Mouse (Mus musculus): ENCODE data around the gene Fyb. TPM values are rescaled to one million over a fixed set of nuclear protein-coding genes. Genes with fewer than 3 reads are reported as not detected.
A peak's percentile ranks its signal among the peaks of the same experiment; 100 is the strongest.

Gene Fyb
- total RNA-seq (2014; fragmentation: Nextera tagmentation): 32.0 and 40.6 TPM in 2 replicates
- total RNA-seq (2017): 10.8 and 22.6 TPM in 2 replicates

- ATAC-seq (replicated peaks; ENCODE audit: poor library complexity, severe bottlenecking): peak; percentile 85
Measured at GRCm38 (mm10) chr15:6522653-6523167, at the start of gene Fyb. Gene Fyb, plus strand, starts transcription at chr15:6522853.

DNA sequence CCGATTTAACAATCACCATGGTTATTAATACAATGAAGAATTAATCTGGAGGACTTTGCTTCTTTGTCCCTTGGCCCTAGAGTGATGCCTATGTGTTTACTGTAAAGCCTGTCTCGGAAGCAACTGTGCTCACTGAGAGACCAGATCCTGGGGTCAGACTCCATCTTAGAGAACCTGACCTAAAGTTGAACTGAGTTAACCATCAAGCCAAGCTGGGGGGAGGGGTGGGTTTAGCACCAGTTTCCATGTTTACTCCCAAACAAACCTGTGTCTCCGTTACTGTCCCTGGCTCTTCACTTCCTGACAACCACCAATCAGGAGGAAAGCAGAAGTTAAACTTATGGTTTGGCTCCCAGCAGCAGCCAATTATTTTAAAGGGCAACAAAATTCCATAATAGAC is 39.1 kb upstream of the Fyb start:
- no peak for ATAC-seq (replicated peaks; ENCODE audit: poor library complexity, severe bottlenecking)

GRCm38 (mm10) chr15:6492386-6492785 is 30.3 kb upstream of the Fyb start:
- ATAC-seq (replicated peaks; ENCODE audit: poor library complexity, severe bottlenecking): no peak

DNA sequence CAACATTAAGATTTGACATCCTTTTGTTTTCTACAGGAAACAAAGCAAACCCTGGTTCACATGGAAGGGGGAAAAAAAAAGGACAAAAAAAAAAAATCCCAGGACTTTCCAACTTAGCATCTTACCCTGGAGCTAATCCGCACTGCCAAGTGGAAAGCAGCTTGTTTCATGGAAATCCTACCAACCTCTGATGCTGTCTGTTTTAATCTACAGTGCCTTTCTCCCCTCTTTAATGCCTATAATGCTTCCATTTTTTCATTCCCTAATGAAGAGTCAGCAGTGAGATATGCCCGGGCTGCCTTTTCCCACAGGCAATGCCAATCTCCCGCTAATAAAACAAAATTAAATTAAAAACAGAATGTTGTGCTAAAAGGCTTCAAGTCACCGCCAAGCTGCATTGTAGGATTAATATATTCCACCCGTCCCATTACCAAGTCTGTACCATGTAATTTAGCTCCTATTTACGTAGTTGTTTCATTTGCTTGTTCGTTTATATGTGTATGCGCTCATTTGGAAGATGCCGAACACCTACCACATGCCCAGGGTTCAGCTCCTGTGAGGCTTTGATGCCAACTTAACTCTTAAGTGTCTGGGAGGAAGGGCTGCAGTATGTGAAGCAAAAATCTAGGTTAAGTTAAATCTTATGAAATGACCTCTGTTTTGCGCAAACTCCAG is 24.1 kb upstream of the Fyb start:
- no peak for ATAC-seq (replicated peaks; ENCODE audit: poor library complexity, severe bottlenecking)

- peak; percentile 92 for ATAC-seq (replicated peaks; ENCODE audit: poor library complexity, severe bottlenecking)
Measured at GRCm38 (mm10) chr15:6500787-6501186, 21.9 kb upstream of the Fyb start.

DNA sequence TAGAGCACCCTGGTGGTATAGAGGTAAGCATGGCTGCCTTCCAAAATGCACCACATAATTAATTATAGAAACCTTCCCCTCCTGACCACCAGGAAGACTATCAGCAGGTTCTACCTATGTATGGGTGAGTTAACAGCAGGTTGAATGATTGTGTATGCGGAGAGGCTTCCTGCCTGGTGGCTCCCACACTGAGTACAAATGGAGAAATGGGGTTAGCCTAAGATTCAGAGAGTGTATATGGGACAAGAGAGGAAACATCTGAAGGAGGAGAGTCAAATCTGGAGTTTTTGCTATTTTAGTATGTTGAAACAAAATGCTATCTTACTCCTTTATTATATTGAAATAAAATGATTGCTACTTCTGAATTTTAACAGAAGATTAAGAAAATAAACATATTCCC is 5.1 kb upstream of the Fyb start:
- no peak for ATAC-seq (replicated peaks; ENCODE audit: poor library complexity, severe bottlenecking)

DNA sequence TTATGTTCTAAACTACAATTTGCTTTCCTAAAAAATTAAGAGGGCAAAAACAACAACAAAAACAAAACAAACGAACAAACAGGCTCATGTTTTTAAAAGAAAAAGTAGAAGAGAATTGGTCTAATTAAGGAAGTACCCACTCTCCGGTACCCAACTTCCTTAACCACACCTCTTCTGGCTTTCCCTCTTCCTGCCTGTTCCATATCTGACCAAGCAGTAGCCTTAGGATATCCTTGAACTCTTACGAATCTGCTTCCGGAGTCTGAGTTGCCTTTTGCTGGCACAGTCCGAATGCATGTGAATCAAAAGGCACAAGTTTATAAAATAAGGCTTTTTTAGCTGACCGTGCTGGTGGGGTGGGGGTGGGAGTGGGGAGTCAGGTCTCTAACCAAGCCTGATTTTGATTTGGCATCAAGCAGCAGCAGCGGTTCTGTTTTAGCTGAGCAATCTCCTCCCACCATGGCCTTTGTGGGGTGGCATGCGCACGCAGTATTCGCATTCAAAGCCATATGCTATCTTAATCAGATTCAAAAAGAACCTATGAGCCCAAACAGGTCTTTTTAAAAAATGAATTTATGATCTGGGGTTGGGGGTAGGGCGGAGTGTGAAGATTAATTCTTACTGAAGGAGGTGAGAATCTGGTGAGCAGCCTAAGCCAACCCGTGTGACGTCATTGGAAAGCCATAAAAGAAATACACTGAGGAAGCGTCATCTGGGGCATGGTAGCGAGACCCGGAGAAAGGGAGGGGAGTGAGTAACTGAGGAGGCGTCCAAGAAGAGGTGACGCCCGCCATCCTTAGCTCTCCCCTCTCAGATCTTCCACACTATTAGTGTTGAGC is 3.0 kb upstream of the Fyb start:
- ATAC-seq (replicated peaks; ENCODE audit: poor library complexity, severe bottlenecking): peak; percentile 50

DNA sequence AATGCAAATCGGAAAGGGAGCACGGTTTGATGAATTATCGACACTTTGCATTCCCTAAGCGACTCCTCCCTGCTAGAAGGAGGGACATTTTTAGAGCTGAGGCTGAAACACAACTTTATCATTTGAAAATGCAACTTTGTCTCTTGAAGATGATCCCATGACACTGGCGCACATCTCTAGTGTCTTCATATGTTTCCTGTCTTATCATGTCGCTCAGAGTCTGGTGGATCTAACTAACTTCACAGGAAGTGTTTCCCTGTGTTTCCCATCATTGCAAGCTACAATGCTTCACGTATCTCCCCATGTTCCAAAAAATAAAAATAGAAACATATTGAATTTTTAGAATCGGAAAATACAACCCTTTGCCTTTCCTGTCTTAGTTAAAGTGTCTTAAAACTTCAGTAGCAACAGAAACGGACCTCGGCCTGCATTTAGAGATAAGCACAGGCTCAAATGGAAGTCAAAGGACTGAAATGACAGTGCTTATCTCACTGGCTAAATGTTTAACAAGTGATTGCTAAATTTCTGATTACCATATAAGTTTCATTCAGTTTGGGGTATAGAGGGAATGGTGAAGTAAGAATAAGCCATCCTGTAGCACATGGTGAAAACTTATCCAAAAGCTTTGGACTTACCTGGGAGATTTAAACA is 2.0 kb upstream of the Fyb start:
- no peak for ATAC-seq (replicated peaks; ENCODE audit: poor library complexity, severe bottlenecking)

DNA sequence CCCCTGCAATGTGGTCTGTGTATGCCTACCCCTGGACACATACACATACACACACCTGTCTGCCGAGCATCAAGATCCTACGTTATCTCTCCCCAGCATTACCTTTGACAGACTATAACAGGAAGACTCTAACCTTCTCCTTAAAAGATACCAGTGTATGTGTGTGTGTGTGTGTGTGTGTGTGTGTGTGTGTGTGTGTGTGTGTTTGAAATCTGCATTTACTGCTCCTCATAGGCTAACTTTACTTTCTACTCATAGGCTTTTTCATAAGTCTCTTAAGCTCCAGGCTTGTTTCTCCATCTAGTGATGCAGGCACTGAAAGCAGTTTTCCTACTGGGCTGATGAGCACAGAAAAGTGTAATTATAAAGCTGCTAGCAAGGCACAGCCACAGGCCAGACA is 2.1 kb downstream of the Fyb start:
- no peak for ATAC-seq (replicated peaks; ENCODE audit: poor library complexity, severe bottlenecking)

GRCm38 (mm10) chr15:6525386-6525785 is 2.7 kb downstream of the Fyb start:
- ATAC-seq (replicated peaks; ENCODE audit: poor library complexity, severe bottlenecking): no peak

DNA sequence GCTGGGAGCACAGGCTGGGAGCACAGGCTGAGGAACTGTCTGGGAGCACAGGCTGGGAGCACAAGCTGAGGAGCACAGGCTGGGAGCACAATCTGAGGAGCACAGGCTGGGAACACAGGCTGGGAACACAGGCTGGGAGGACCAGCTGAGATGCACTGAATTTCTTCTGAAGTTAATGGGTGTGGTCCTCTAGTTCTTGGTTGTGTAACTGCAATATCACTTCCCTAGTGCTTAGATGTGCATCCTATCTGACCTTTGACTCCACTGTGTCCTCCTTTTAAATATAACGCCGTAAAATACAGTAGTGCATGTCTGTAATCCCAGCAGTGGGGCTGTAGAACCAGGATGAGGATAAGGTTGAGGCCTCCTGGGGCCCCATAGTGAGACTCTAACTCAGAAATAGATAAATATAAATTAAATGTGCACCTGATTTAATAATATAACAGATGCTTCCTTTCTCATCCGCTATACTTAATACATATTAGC is 11.2 kb downstream of the Fyb start:
- peak; percentile 85 for ATAC-seq (replicated peaks; ENCODE audit: poor library complexity, severe bottlenecking)

- ATAC-seq (replicated peaks; ENCODE audit: poor library complexity, severe bottlenecking): no peak
Measured at GRCm38 (mm10) chr15:6534592-6534991, 11.9 kb downstream of the Fyb start.

GRCm38 (mm10) chr15:6539639-6540338 is 17.1 kb downstream of the Fyb start:
- ATAC-seq (replicated peaks; ENCODE audit: poor library complexity, severe bottlenecking): peak; percentile 48

- no peak for ATAC-seq (replicated peaks; ENCODE audit: poor library complexity, severe bottlenecking)
Measured at GRCm38 (mm10) chr15:6548911-6549310, 26.3 kb downstream of the Fyb start.

- ATAC-seq (replicated peaks; ENCODE audit: poor library complexity, severe bottlenecking): no peak
Measured at GRCm38 (mm10) chr15:6551875-6552274, 29.2 kb downstream of the Fyb start.

DNA sequence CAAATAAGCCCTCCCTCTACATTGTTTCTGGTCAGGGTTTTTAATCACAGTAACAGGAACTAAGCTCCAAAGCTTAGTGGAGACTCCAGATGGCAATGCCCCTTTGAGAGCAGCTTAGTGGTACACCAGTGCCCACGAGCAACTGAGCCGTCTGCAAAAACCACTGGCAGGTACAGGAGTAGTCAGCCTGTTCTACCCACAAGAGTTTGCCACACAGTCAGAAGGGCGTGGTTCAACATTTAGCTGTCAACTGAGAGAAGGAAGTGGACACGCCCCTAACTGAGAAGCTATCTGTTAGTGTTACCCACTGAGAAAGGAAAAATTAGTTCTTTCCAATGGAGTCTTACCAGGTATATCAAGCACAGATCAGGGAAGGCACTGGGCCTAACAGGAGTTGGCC is 32.1 kb downstream of the Fyb start:
- ATAC-seq (replicated peaks; ENCODE audit: poor library complexity, severe bottlenecking): peak; percentile 72

- ATAC-seq (replicated peaks; ENCODE audit: poor library complexity, severe bottlenecking): peak; percentile 86
Measured at GRCm38 (mm10) chr15:6555536-6555935, 32.9 kb downstream of the Fyb start.

- ATAC-seq (replicated peaks; ENCODE audit: poor library complexity, severe bottlenecking): no peak
Measured at GRCm38 (mm10) chr15:6556272-6556671, 33.6 kb downstream of the Fyb start.

DNA sequence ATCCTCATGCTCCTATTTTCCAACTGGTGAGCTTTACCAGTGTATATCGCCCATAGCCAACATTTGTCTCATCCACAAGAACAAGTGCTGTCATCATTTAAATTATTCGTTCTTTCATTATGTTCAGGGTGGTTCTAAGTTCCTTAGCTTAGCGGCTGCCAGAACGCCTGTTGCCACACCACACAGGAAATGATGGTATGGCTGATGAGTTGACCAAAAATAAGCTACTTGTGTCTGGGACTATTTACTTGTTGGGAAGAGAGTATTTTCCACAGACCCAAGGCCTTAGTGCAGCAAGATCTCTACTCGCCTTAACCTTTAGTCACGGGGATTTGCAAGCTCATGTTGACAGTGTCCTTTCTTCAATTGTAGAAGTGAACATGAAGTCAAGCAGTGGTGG is 34.3 kb downstream of the Fyb start:
- peak; percentile 58 for ATAC-seq (replicated peaks; ENCODE audit: poor library complexity, severe bottlenecking)

DNA sequence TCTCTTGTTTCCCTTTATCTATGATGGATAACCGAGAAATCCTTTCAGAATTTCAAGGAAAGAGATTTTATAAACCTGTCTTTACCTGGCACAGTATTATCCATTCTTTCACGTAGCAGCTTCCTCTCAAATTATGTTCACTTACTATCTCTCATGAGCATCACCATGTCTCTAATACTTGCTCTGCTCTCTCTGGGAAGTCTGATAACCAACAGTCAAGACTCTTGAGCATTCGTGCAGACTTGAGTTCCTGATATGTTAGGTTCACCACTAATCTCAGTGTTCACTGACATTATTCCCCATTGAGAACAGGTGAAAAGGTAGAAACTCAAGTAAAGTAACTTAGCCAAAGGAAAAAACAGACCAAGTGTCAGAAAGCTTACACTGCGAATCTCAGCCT is 34.9 kb downstream of the Fyb start:
- no peak for ATAC-seq (replicated peaks; ENCODE audit: poor library complexity, severe bottlenecking)

All from granulocyte monocyte progenitor cell, adult 5-6 weeks (primary cell).